In genomic region chr9:32675671-32676409, GRCm38 (mm10) we compare ENCODE assay signal across 9 mouse cellular contexts. TPM values are rescaled to one million over a fixed set of nuclear protein-coding genes. Genes with fewer than 3 reads are reported as not detected.
DNase-seq lines count a peak whose midpoint lies in the region; ATAC-seq lines count a peak whose summit lies in the region.
"Had no signal": no experiment of that assay in that cellular context is flagged by ENCODE, and none has a peak within 500 bp of the region (broad histone marks: within the 10 kb centered on the region; RNA-seq: fewer than 3 reads in every experiment).

No protein-coding gene starts in this region.

- peaks cover 13% of the 10 kb centered on the region; the same call in 1 of the 2 replicates for H3K4me1 ChIP-seq in liver, embryonic 13.5 days (replicated peaks)
- peaks cover 38% of the 10 kb centered on the region for H3K4me1 ChIP-seq in embryonic facial prominence, embryonic 14.5 days (ENCODE audit: control insufficient read depth, insufficient read depth, low read length)
- peaks cover 30% of the 10 kb centered on the region for H3K4me1 ChIP-seq in hindbrain, embryonic 15.5 days (replicated peaks)
- H3K4me1 ChIP-seq in neural tube, embryonic 15.5 days: peaks cover 28% of the 10 kb centered on the region

- ATAC-seq in liver, embryonic 13.5 days (ENCODE audit: low read depth): no peak
- peak; percentile 70; the same call in 1 of the 2 replicates for ATAC-seq in embryonic facial prominence, embryonic 14.5 days (ENCODE audit: low read depth)
- ATAC-seq in hindbrain, embryonic 15.5 days (ENCODE audit: low FRiP score, low read depth): no peak; the same call in 1 of the 2 replicates
- ATAC-seq in neural tube, embryonic 15.5 days (ENCODE audit: low FRiP score): no peak
- ATAC-seq: Patski had no signal

- H3K27me3 ChIP-seq in liver, embryonic 13.5 days: peaks cover 50% of the 10 kb centered on the region
- 0 out of 2 replicates have a peak, but pooled peaks cover 4% of the 10 kb centered on the region for H3K27me3 ChIP-seq in embryonic facial prominence, embryonic 14.5 days (replicated peaks; ENCODE audit: control insufficient read depth, insufficient read depth, low read length)
- H3K27me3 ChIP-seq in hindbrain, embryonic 15.5 days: peaks cover 80% of the 10 kb centered on the region
- peaks cover 82% of the 10 kb centered on the region for H3K27me3 ChIP-seq in neural tube, embryonic 15.5 days (replicated peaks)
- H3K27me3 ChIP-seq: Patski had no signal

- no peak overlapping the region for H3K9ac ChIP-seq in liver, embryonic 13.5 days
- H3K9ac ChIP-seq in embryonic facial prominence, embryonic 14.5 days (ENCODE audit: low read depth, low read length): no peak overlapping the region
- no peak overlapping the region for H3K9ac ChIP-seq in hindbrain, embryonic 15.5 days
- H3K9ac ChIP-seq in neural tube, embryonic 15.5 days (replicated peaks): no peak overlapping the region

- H3K4me3 ChIP-seq in liver, embryonic 13.5 days (replicated peaks): no peak overlapping the region
- H3K4me3 ChIP-seq in embryonic facial prominence, embryonic 14.5 days (ENCODE audit: low read depth, low read length): no peak overlapping the region
- no peak overlapping the region for H3K4me3 ChIP-seq in hindbrain, embryonic 15.5 days
- no peak overlapping the region for H3K4me3 ChIP-seq in neural tube, embryonic 15.5 days (replicated peaks)

- H3K4me2 ChIP-seq in liver, embryonic 13.5 days: no peak overlapping the region
- H3K4me2 ChIP-seq in embryonic facial prominence, embryonic 14.5 days (ENCODE audit: low read depth, low read length): peak overlapping the region; percentile 30; the same call in 1 of the 2 replicates
- H3K4me2 ChIP-seq in hindbrain, embryonic 15.5 days: peak overlapping the region; percentile 6; the same call in 1 of the 2 replicates
- peak overlapping the region; percentile 9; the same call in 1 of the 2 replicates for H3K4me2 ChIP-seq in neural tube, embryonic 15.5 days

- no peak for DNase-seq in liver, embryonic 13.5 days
- no peak for DNase-seq in liver
- DNase-seq in embryonic facial prominence, embryonic 14.5 days (ENCODE audit: low spot score): peak; percentile 85
- no peak for DNase-seq in cerebellum, postnatal 14 days
- DNase-seq in c-Kit-positive CD71-positive TER-119-positive erythroid progenitor cells, embryonic 14.5 days (ENCODE audit: low spot score): no peak
- no peak for DNase-seq in spleen, postnatal 36 days (ENCODE audit: low spot score in 2 of 2)

- H3K36me3 ChIP-seq in liver, embryonic 13.5 days: no peaks in the 10 kb centered on the region
- H3K36me3 ChIP-seq in embryonic facial prominence, embryonic 14.5 days (ENCODE audit: control insufficient read depth, insufficient read depth, low read length): no peaks in the 10 kb centered on the region
- H3K36me3 ChIP-seq in hindbrain, embryonic 15.5 days: no peaks in the 10 kb centered on the region
- H3K36me3 ChIP-seq in neural tube, embryonic 15.5 days: no peaks in the 10 kb centered on the region

- peak overlapping the region; percentile 16; the same call in 1 of the 2 replicates for H3K27ac ChIP-seq in liver, embryonic 13.5 days
- H3K27ac ChIP-seq in embryonic facial prominence, embryonic 14.5 days (replicated peaks; ENCODE audit: low read depth, low read length): peak overlapping the region; percentile 17; the same call in 1 of the 2 replicates
- no peak overlapping the region for H3K27ac ChIP-seq in hindbrain, embryonic 15.5 days (replicated peaks)
- H3K27ac ChIP-seq in neural tube, embryonic 15.5 days (replicated peaks): no peak overlapping the region

- WGBS in liver, embryonic 13.5 days (ENCODE audit: insufficient replicate concordance): 30% methylated on average over 9 of the region's 9 CpGs
- WGBS in embryonic facial prominence, embryonic 14.5 days: 10% methylated on average over 9 of the region's 9 CpGs
- WGBS in hindbrain, embryonic 15.5 days: 6% methylated on average over 9 of the region's 9 CpGs
- WGBS in neural tube, embryonic 15.5 days: 7% methylated on average over 9 of the region's 9 CpGs

- H3K9me3 ChIP-seq in liver, embryonic 13.5 days (replicated peaks): no peaks in the 10 kb centered on the region
- no peaks in the 10 kb centered on the region for H3K9me3 ChIP-seq in embryonic facial prominence, embryonic 14.5 days (ENCODE audit: control insufficient read depth, low read length)
- H3K9me3 ChIP-seq in hindbrain, embryonic 15.5 days: no peaks in the 10 kb centered on the region
- no peaks in the 10 kb centered on the region for H3K9me3 ChIP-seq in neural tube, embryonic 15.5 days (replicated peaks)

RNA-seq across cellular contexts. Expression of gene Ets1, which starts 39.8 kb away (rescaled TPM):
- polyA plus RNA-seq in liver, embryonic 13.5 days (2015; fragmentation: Nextera tagmentation; extraction: Ambion mirVana): 12.5 and 15.7 TPM in 2 replicates
- polyA plus RNA-seq in embryonic facial prominence, embryonic 14.5 days (2014; fragmentation: Nextera tagmentation; extraction: Ambion mirVana): 32.7 and 35.8 TPM in 2 replicates
- 18.9 and 19.1 TPM in 2 replicates for polyA plus RNA-seq in hindbrain, embryonic 15.5 days (2015; fragmentation: Nextera tagmentation; extraction: Ambion mirVana)
- 17.6 and 34.5 TPM in 2 replicates for polyA plus RNA-seq in neural tube, embryonic 15.5 days (2015; fragmentation: Nextera tagmentation; extraction: Ambion mirVana)

Comparison
In these comparisons a context has a peak if more than half of its experiments do, and no peak if none do; other contexts are left out.
1. H3K27ac ChIP-seq: peak in liver, embryonic 13.5 days (single experiment) and embryonic facial prominence, embryonic 14.5 days (single experiment); none in hindbrain, embryonic 15.5 days (single experiment) and neural tube, embryonic 15.5 days (single experiment).